Mouse (Mus musculus): ENCODE data around the gene Icmt.

GRCm38 (mm10) chr4:152315498-152316213, 18.6 kb downstream of the Icmt start:
- no peak for TF ChIP-seq GATA1 (IDR thresholded peaks at IDR 0.05; ENCODE audit: borderline replicate concordance, low read length)
- TF ChIP-seq FLI1 (IDR thresholded peaks at IDR 0.05; ENCODE audit: low read length) = no peak

Measured in megakaryocyte, embryonic 14.5 days (primary cell).